Mouse (Mus musculus) CH12.LX (cell line): ENCODE measurements around the gene Scn4a.
A peak's percentile ranks its signal among the peaks of the same experiment; 100 is the strongest.

ENCODE experiments used
- CHD1 ChIP-seq: IDR thresholded peaks from 2 replicates; pipeline ENCODE4 v1.6.1; 2012; ENCODE audit warnings: low read depth, low read length, improper control_type of control experiment, inconsistent platforms
- CTCF ChIP-seq, 2 experiments: IDR thresholded peaks in 1 of 2; conservative IDR thresholded peaks in 1 of 2; 2 replicates each; pipeline ENCODE4 v1.5.1; 2011 to 2012; ENCODE audit warnings: low read depth in 2 of 2, low read length in 2 of 2, improper control_type of control experiment in 1 of 2, inconsistent platforms in 1 of 2, mild to moderate bottlenecking in 1 of 2, moderate library complexity in 1 of 2
- JUN ChIP-seq: IDR thresholded peaks from 2 replicates; pipeline ENCODE4 v1.6.1; 2011; ENCODE audit warnings: low read depth, mild to moderate bottlenecking, low read length, improper control_type of control experiment, moderate library complexity; ENCODE audit not compliant: insufficient read depth
- JUND ChIP-seq: conservative IDR thresholded peaks from 2 replicates; pipeline ENCODE4 v1.6.1; 2011; ENCODE audit warnings: low read depth, low read length, improper control_type of control experiment
- MAFK ChIP-seq: IDR thresholded peaks from 2 replicates; pipeline ENCODE4 v1.6.1; 2011; ENCODE audit warnings: low read length, improper control_type of control experiment; ENCODE audit not compliant: insufficient replicate concordance
- MXI1 ChIP-seq: IDR thresholded peaks from 2 replicates; pipeline ENCODE4 v1.6.1; 2011; ENCODE audit warnings: mild to moderate bottlenecking, low read depth, low read length, improper control_type of control experiment
- POLR2A ChIP-seq: IDR thresholded peaks from 2 replicates; pipeline ENCODE4 v1.6.1; 2011; ENCODE audit warnings: low read depth, mild to moderate bottlenecking, improper control_type of control experiment, low read length
- UBTF ChIP-seq: IDR thresholded peaks from 2 replicates; pipeline ENCODE4 v1.6.1; 2012; ENCODE audit warnings: low read depth, mild to moderate bottlenecking, inconsistent platforms, low read length, improper control_type of control experiment, moderate library complexity
- ZC3H11A ChIP-seq: IDR thresholded peaks from 2 replicates; pipeline ENCODE4 v1.6.1; 2012; ENCODE audit warnings: low read depth, mild to moderate bottlenecking, inconsistent platforms, low read length, improper control_type of control experiment
- ZKSCAN1 ChIP-seq: IDR thresholded peaks from 2 replicates; pipeline ENCODE4 v1.6.1; 2012; ENCODE audit warnings: low read depth, inconsistent platforms, low read length, improper control_type of control experiment, borderline replicate concordance
- ZNF384 ChIP-seq: IDR thresholded peaks from 2 replicates; pipeline ENCODE4 v1.6.1; 2012; ENCODE audit warnings: low read depth, low read length, improper control_type of control experiment, inconsistent platforms

GRCm38 (mm10) chr11:106308162-106308561 lies 44.9 kb downstream of the Scn4a start:
- TF ChIP-seq UBTF (peak; percentile 87; the same call in 1 of the 2 replicates), CTCF (conservative IDR thresholded peaks at IDR 0.05 in 1 of 2, IDR thresholded peaks at IDR 0.05 in 1 of 2; ENCODE audit: low read depth in 2 of 2, low read length in 2 of 2) (no peak), MAFK (peak; percentile 73; the same call in 1 of the 2 replicates), JUN (no peak), ZC3H11A (0 out of 2 replicates have a peak, but pooled peaks have one; percentile 6), POLR2A (peak; percentile 73), ZKSCAN1 (no peak), MXI1 (peak; percentile 89), ZNF384 (peak; percentile 47; the same call in 1 of the 2 replicates), CHD1 (peak; percentile 96), JUND (peak; percentile 49; the same call in 1 of the 2 replicates)
